Mouse (Mus musculus) forebrain, embryonic 14.5 days (tissue): ENCODE measurements at regions not wholly inside any gene's neighbourhood (a gene's known extent, or its start where the extent isn't known, plus 50 kb on each side); places are given as distances from the start of the nearest gene placed in this dataset.
A peak's percentile ranks its signal among the peaks of the same experiment; 100 is the strongest.

ENCODE experiments used
- ATAC-seq: fragments of 200-750 bp; cut with Nextera tagmentation; 2 replicates; pipeline ENCODE4 v1.8.0; 2017; ENCODE audit warnings: mild to moderate bottlenecking, moderate library complexity
- DNase-seq: peaks from one replicate; pipeline ENCODE4 v3.0.0-alpha.2; 2015; ENCODE audit warnings: low spot score
- H3K27ac ChIP-seq: fragments of 300-500 bp; sonication (generic); 2 replicates; pipeline ENCODE4 v1.5.1; 2014; ENCODE audit warnings: low read depth, mild to moderate bottlenecking, control low read depth, low read length, moderate library complexity
- H3K27me3 ChIP-seq: fragments of 300-500 bp; sonication (generic); replicated peaks from 2 replicates; pipeline ENCODE4 v1.6.1; 2014; ENCODE audit warnings: low read length, control low read depth, mixed read lengths; ENCODE audit not compliant: control insufficient read depth, insufficient read depth
- H3K36me3 ChIP-seq: fragments of 300-500 bp; sonication (generic); 2 replicates; pipeline ENCODE4 v1.6.1; 2014; ENCODE audit warnings: low read length, control low read depth; ENCODE audit not compliant: control insufficient read depth, insufficient read depth
- H3K4me1 ChIP-seq: fragments of 300-500 bp; sonication (generic); 2 replicates; pipeline ENCODE4 v1.6.1; 2014; ENCODE audit warnings: antibody characterized with exemption, low read length, control low read depth; ENCODE audit not compliant: control insufficient read depth, insufficient read depth
- H3K4me2 ChIP-seq: fragments of 300-500 bp; sonication (generic); 2 replicates; pipeline ENCODE4 v1.6.1; 2014; ENCODE audit warnings: mild to moderate bottlenecking, control low read depth, low read length
- H3K4me3 ChIP-seq: fragments of 300-500 bp; sonication (generic); 2 replicates; pipeline ENCODE4 v1.5.1; 2014; ENCODE audit warnings: low read depth, low read length, control low read depth
- H3K9ac ChIP-seq: fragments of 300-500 bp; sonication (generic); 2 replicates; pipeline ENCODE4 v1.6.1; 2014; ENCODE audit warnings: mild to moderate bottlenecking, low read length, control low read depth, moderate library complexity
- H3K9me3 ChIP-seq: fragments of 300-500 bp; sonication (generic); replicated peaks from 2 replicates; pipeline ENCODE4 v1.6.1; 2016; ENCODE audit warnings: low read length, control low read depth, mixed read lengths; ENCODE audit not compliant: control insufficient read depth
- WGBS: fragments of 180-500 bp; shearing (Covaris S2); extraction: QIAGEN DNeasy Blood & Tissue Kit; methylation state at CpG from one replicate; pipeline ENCODE4 v1.1.7; 2014; 5-methylcytosine and 5-hydroxymethylcytosine counted together

DNA sequence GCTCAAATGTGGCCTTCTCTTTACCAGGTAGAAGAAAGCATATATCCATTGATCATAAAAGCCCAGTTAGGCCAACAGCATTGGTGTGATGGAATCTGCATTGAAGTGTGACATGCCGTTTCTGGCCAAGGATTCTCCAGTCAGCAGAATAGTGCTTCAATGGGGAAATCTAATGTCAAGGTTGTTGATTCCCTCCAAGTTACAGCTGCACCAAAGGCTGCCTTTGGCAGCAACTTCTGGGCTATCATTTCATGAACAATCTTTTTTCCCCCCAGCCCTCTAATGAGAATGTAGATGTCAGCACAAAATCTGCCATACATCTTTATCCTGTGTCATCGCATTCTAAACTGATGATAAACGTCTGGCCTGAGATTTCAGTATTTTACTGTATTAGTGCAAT, 149.2 kb upstream of the Etaa1 start:
- Histone ChIP-seq H3K4me2 (no peak overlapping the region), H3K4me1 (no peaks in the 10 kb centered on the region), H3K27ac (no peak overlapping the region), H3K9ac (no peak overlapping the region), H3K36me3 (no peaks in the 10 kb centered on the region), H3K4me3 (no peak overlapping the region), H3K27me3 (no peaks in the 10 kb centered on the region), H3K9me3 (no peaks in the 10 kb centered on the region)
- ATAC-seq (no peak), DNase-seq (no peak)
- 93% methylated on average over 3 of the region's 3 CpGs for WGBS

DNA sequence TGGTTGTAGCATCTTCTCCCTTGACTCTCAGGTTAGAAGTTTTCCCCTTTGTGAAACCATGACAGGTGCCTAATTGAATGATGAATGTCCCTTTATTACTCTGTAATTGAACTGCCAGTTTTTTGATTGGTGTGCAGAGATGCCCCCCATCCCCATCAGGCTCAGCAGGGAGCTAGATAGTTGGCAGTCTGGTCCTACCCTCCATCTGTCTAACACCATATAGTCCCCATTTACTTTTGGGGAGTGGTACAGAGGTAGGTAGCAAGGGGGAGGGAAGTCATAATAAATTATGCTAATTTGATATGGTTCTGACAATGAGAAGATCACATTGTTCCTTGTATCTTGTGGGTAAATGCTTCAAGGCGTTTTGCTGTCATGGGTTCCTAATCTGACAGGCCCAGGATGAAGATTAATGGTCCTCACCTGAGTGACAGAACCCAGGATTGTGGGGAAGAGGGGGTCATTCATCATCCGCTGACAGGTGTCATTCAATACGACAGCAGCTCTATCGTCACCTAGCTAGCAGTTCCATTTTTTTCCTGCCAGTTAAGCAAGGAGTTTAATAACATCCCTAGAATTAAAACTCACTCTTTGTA, 122.3 kb upstream of the Etaa1 start:
- no peak overlapping the region for H3K4me3 ChIP-seq
- no peak overlapping the region for H3K9ac ChIP-seq
- no peaks in the 10 kb centered on the region for H3K36me3 ChIP-seq
- H3K27ac ChIP-seq, result no peak overlapping the region
- H3K27me3 ChIP-seq, result no peaks in the 10 kb centered on the region
- no peaks in the 10 kb centered on the region for H3K9me3 ChIP-seq
- 85% methylated on average over 4 of the region's 4 CpGs for WGBS
- peak; percentile 2 for DNase-seq
- H3K4me2 ChIP-seq, result no peak overlapping the region
- no peaks in the 10 kb centered on the region for H3K4me1 ChIP-seq
- ATAC-seq, result no peak

DNA sequence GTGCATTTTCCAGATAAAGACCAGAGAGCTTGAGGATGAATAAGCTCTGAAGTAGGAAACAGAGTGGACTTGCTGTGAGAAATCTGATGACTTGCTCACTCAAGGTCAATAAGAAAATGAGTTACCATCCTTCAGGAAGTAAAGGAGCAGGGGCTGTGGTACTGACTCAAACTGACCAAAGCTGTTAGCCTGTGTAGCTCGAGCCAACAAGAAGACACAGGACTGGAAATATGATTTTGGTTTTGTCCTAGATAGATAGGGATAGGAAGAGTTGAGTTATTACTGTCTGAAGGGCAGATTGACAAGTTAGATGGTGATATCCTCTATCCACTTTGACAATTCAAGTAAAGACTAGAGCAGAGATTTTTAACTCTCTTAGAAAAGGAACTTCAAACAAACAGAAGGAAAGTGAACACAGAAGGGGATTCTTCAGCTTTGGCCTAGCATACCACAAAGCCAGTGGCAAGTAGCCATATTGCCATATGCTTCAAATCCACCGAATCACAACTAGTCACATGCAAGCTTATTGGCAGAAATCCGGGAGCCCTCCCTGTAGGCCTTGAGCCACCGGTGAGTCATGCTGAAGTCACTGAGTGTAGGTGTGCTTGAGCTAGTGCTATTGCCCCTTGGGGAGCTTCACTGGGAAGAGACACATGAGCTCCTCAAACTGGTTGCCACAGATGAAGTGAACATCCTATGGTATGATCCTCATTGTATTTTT, 117.1 kb upstream of the Etaa1 start:
- H3K27me3 ChIP-seq, result no peaks in the 10 kb centered on the region
- peaks cover 7% of the 10 kb centered on the region; the same call in 1 of the 2 replicates for H3K4me1 ChIP-seq
- no peak overlapping the region for H3K9ac ChIP-seq
- no peak overlapping the region for H3K27ac ChIP-seq
- no peaks in the 10 kb centered on the region for H3K9me3 ChIP-seq
- H3K36me3 ChIP-seq, result no peaks in the 10 kb centered on the region
- 71% methylated on average over 4 of the region's 4 CpGs for WGBS
- ATAC-seq (peak; percentile 66; the same call in 1 of the 2 replicates), DNase-seq (peak; percentile 68)
- no peak overlapping the region for H3K4me3 ChIP-seq
- H3K4me2 ChIP-seq, result no peak overlapping the region

DNA sequence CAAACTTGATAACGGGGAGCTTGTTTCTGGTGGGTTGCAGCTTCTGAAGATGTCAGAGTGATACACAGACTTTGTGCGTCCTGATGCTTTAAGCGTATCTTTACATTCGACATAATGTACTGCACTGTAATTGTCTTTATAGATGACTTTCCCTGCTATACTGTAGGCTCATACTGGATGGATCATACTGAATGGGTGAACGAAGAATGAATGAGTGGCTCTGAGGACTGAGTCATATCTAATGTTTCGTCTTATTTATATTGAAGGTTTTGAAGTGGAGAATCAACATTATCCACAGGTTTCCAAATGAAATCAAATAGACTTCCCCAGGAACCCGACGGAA, 116.3 kb upstream of the Etaa1 start:
- Histone ChIP-seq H3K4me3 (no peak overlapping the region), H3K36me3 (no peaks in the 10 kb centered on the region), H3K27me3 (no peaks in the 10 kb centered on the region), H3K27ac (no peak overlapping the region), H3K4me2 (no peak overlapping the region), H3K9me3 (no peaks in the 10 kb centered on the region), H3K9ac (no peak overlapping the region), H3K4me1 (peaks cover 7% of the 10 kb centered on the region; the same call in 1 of the 2 replicates)
- 68% methylated on average over 8 of the region's 8 CpGs for WGBS
- DNase-seq (no peak), ATAC-seq (peak; percentile 22; the same call in 1 of the 2 replicates)

DNA sequence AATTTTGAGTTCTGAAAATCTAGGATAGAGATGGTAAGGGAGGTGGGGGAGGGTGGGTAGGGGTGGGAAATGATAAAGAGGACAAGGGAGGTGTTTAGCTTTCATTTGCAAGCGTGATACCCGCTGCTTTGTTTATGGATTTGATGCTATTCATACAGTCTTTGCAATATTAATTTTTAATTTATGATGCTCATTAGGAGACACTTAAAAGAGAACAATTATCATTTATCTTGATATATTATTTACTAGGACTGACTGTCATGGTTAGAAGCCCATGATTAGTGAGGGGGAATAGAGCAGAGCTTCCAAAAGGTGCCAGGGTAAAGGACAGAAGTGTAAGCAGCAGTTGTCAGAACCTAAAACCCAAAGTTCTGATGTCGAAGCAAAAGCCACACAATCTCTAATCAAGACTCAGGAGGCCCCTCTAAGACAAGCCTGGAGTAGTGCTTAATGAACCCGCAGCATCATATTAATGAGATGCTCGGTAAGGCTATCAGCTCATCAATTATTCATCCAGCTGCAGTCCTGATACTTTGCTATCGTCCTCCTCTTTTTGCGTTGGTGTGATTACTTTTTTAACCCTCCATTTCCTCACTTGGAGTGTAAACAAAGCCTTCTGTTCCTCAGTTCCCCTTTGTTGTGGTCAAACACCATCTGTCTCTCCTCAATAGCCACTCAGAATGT, 115.8 kb upstream of the Etaa1 start:
- no peaks in the 10 kb centered on the region for H3K9me3 ChIP-seq
- DNase-seq, result peak; percentile 35
- no peaks in the 10 kb centered on the region for H3K36me3 ChIP-seq
- no peak overlapping the region for H3K4me3 ChIP-seq
- ATAC-seq, result peak; percentile 81
- H3K9ac ChIP-seq, result no peak overlapping the region
- no peak overlapping the region for H3K4me2 ChIP-seq
- peaks cover 7% of the 10 kb centered on the region; the same call in 1 of the 2 replicates for H3K4me1 ChIP-seq
- no peak overlapping the region for H3K27ac ChIP-seq
- no peaks in the 10 kb centered on the region for H3K27me3 ChIP-seq
- WGBS, result 41% methylated on average over 7 of the region's 7 CpGs

DNA sequence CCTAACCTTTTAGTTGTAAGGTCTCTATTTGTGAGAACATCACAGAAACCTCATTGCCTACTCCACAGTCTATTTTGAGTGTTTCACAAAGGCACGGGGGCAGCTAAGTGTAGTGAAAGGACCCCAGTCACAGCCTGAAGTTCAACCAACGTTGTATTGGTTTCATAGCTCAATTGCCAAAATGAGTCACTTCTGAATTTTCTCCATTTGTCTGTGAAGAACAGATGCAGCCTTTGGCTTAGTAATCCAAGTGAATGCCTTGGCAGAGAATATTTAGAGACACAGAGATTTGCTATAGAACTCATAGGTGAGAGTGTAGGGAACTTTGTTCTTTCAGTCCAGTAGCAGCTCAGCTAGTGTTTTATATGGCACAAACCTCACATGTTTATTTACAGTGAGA, 114.4 kb upstream of the Etaa1 start:
- peaks cover 7% of the 10 kb centered on the region; the same call in 1 of the 2 replicates for H3K4me1 ChIP-seq
- H3K27ac ChIP-seq, result no peak overlapping the region
- no peak overlapping the region for H3K4me2 ChIP-seq
- DNase-seq (no peak), ATAC-seq (no peak)
- H3K36me3 ChIP-seq, result no peaks in the 10 kb centered on the region
- WGBS, result 10% methylated on average over 2 of the region's 2 CpGs
- no peak overlapping the region for H3K9ac ChIP-seq
- no peaks in the 10 kb centered on the region for H3K27me3 ChIP-seq
- H3K4me3 ChIP-seq, result no peak overlapping the region
- H3K9me3 ChIP-seq, result no peaks in the 10 kb centered on the region

DNA sequence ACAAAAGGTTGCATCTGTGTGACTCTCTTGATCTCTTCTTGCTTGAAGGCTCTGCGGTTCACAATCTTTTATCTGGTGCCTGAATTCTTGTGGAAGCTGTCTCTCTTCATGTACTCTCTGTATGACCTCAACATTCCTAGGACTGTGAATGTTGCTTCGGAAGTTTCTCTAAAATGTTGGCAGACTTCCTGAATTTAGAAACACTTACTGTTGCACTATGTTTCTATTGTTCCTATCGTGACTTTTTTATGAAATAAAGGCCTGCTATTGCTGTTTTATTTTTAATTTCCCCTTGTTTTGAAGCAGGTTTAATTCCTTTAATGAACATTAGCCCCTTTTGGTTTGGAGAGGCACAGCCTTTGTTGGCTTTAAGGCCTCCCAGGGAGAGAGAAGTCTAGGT, 114.0 kb upstream of the Etaa1 start:
- H3K9me3 ChIP-seq, result no peaks in the 10 kb centered on the region
- H3K36me3 ChIP-seq, result no peaks in the 10 kb centered on the region
- H3K4me3 ChIP-seq, result no peak overlapping the region
- no peak overlapping the region for H3K27ac ChIP-seq
- no peak for DNase-seq
- no peak for ATAC-seq
- WGBS, result 44% methylated on average over 3 of the region's 3 CpGs
- peaks cover 7% of the 10 kb centered on the region; the same call in 1 of the 2 replicates for H3K4me1 ChIP-seq
- H3K27me3 ChIP-seq, result no peaks in the 10 kb centered on the region
- H3K9ac ChIP-seq, result no peak overlapping the region
- H3K4me2 ChIP-seq, result no peak overlapping the region

DNA sequence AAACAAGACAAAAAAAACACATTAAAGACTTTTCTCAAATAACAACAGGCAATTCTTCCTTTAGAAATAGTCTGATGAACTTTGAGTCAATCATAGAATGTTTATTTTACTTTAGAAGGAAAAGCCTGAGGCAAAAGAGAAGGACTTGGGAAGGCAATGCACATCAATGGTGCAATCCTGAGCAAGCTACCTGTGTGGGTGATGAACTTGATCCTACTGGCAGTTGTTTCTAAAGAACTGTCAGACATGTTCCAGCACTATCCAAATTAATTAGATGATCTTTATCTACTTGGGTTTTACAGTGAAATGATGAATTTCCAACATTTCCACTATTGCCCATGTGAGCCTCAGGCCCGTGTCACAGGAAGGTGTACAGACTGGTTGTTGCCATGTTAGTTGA, 87.9 kb upstream of the Etaa1 start:
- H3K36me3 ChIP-seq, result no peaks in the 10 kb centered on the region
- no peak overlapping the region for H3K9ac ChIP-seq
- no peak overlapping the region for H3K27ac ChIP-seq
- 79% methylated on average over 1 of the region's 1 CpGs for WGBS
- ATAC-seq (no peak), DNase-seq (no peak)
- no peaks in the 10 kb centered on the region for H3K4me1 ChIP-seq
- no peaks in the 10 kb centered on the region for H3K27me3 ChIP-seq
- no peak overlapping the region for H3K4me2 ChIP-seq
- no peak overlapping the region for H3K4me3 ChIP-seq
- H3K9me3 ChIP-seq, result no peaks in the 10 kb centered on the region

DNA sequence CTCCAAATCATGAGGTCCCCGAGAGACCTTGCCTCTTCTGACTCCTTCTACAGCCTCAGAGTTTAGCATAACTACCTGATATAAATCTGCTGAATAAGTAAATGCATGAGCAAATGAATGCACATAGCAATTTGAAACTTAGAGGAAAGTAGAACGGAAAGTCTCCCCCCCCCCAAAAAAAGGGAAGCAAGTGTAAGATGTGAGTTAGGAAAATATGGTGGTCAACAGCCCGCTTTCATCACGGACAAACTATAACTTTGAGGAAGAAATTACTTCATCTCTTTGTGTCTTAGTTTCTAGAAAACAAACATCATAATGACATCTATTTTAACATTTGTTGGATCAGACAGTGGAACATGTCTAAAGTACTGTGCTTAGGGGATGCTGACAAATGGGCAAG, 77.4 kb upstream of the Etaa1 start:
- H3K36me3 ChIP-seq, result no peaks in the 10 kb centered on the region
- H3K9me3 ChIP-seq, result no peaks in the 10 kb centered on the region
- H3K9ac ChIP-seq, result no peak overlapping the region
- H3K4me2 ChIP-seq, result no peak overlapping the region
- ATAC-seq (no peak), DNase-seq (no peak)
- H3K27ac ChIP-seq, result no peak overlapping the region
- no peak overlapping the region for H3K4me3 ChIP-seq
- 90% methylated on average over 4 of the region's 4 CpGs for WGBS
- H3K4me1 ChIP-seq, result no peaks in the 10 kb centered on the region
- no peaks in the 10 kb centered on the region for H3K27me3 ChIP-seq
